Mouse (Mus musculus) E14TG2a.4 (cell line): ENCODE data around the gene Prdx5.

Source experiments
- CTCF ChIP-seq: conservative IDR thresholded peaks from 2 replicates; pipeline ENCODE4 v1.5.1; 2014; ENCODE audit warnings: low read length
- NANOG ChIP-seq: IDR thresholded peaks from 2 replicates; pipeline ENCODE4 v1.6.1; 2014; ENCODE audit warnings: borderline replicate concordance, low read length, mixed read lengths

DNA sequence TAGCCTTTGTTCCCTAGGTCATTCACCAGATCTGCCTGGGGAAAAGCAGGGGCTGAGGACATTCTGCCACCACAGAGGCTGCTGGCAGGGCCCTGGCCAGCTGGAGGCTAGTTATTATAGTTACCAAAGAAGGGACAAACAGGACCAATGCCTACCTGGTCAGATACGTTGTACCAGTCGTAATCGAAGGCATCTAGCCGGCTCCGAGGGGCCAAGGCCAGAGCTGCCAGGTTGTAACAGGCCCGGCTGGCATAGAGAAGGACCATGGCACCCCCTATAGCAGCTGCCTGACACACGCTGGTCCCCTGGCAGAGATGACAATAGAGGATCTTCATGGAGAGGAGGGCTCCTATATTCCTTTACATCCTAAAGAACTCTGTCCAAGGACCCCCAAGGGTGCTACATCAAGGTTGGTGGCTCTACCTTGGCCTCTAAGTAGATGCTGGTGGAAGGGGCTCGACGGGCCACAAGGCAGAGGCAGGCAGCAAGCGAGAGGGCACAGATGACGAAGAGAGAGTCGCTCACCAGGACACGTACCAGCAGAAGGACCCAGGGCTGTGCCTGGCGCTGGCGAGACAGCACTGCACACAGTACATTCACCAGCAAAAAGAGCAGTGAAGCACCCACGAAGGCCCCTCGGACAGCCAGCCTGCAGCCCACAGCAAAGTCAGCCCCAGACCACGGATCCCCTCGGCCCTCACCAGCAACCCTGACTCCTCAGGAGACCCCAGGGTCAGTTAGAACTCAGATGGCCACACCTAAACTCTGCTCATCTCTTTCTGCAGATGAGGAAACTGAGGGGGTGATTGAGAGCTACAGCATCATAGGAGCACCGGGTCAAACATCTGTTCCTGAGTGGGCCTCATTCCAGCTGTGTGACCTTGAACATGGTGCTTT, 29.4 kb upstream of the Prdx5 start:
- TF ChIP-seq CTCF (no peak), NANOG (no peak)
